Mouse (Mus musculus) adipose tissue, adult 10 weeks (tissue): Measurements from ENCODE around the gene Lamtor3. TPM values are rescaled to one million over a fixed set of nuclear protein-coding genes. Genes with fewer than 3 reads are reported as not detected.

Source experiments
- polyA plus RNA-seq: library from polyadenylated mRNA; stranded (reverse); fragments of 350-450 nt; fragmentation: Illumina TruSeq; extraction: RNeasy Lipid Tissue Mini Kit (QIAGEN cat#74804); gene quantifications from one replicate; pipeline ENCODE4 v1.2.3, GENCODE M21; 2014; ENCODE audit warnings: low read depth, low replicate concordance

Gene Lamtor3
- 54.5 TPM for polyA plus RNA-seq

GRCm38 (mm10) chr3:137918172-137918931 lies at the start of gene Lamtor3:
Lamtor3 (plus strand) TSS chr3:137918506.

Other genes with a start within 250 kb of the Lamtor3 start
- not detected for gene Gm21962, start 247.0 kb upstream of the Lamtor3 start, polyA plus RNA-seq
- gene H2afz, start 54.0 kb upstream of the Lamtor3 start, polyA plus RNA-seq = 191 TPM
- gene Dnajb14, start 50.8 kb upstream of the Lamtor3 start, polyA plus RNA-seq = 16.2 TPM
- gene Dapp1, start 63.0 kb downstream of the Lamtor3 start, polyA plus RNA-seq = 6.3 TPM
- gene 1110002E22Rik, start 146.5 kb downstream of the Lamtor3 start, polyA plus RNA-seq = 0.06 TPM
- gene Gm5105, start 148.9 kb downstream of the Lamtor3 start, polyA plus RNA-seq = not detected
- gene Trmt10a, start 224.9 kb downstream of the Lamtor3 start, polyA plus RNA-seq = 10.9 TPM
- gene Mttp, start 226.5 kb downstream of the Lamtor3 start, polyA plus RNA-seq = 10.5 TPM